Mouse (Mus musculus): ENCODE measurements around the gene H3f3b. TPM values are rescaled to one million over a fixed set of nuclear protein-coding genes. Genes with fewer than 3 reads are reported as not detected.

Gene H3f3b
- polyA plus RNA-seq, 1 experiment, result 402 TPM

- WGBS, result 71% methylated on average over 12 of the region's 12 CpGs
- Histone ChIP-seq H3K4me1 (ENCODE audit: control insufficient read depth, insufficient read depth, low read length) (peaks cover 3% of the 10 kb centered on the region; the same call in 1 of the 2 replicates), H3K27ac (ENCODE audit: control insufficient read depth, insufficient read depth, low read depth, low read length, poor library complexity) (no peak overlapping the region), H3K4me3 (replicated peaks; ENCODE audit: control insufficient read depth, low read depth, low read length) (no peak overlapping the region)
- TF ChIP-seq CTCF (IDR thresholded peaks at IDR 0.05; ENCODE audit: control insufficient read depth, insufficient read depth, low read length) (no peak), POLR2A (IDR thresholded peaks at IDR 0.05; ENCODE audit: borderline replicate concordance, control insufficient read depth, low read depth, low read length) (no peak)
These were observed 30.4 kb upstream of the H3f3b start for GRCm38 (mm10) chr11:116058022-116058614.

GRCm38 (mm10) chr11:116057237-116057881 lies 29.6 kb upstream of the H3f3b start:
- 78% methylated on average over 4 of the region's 4 CpGs for WGBS
- Histone ChIP-seq H3K4me1 (ENCODE audit: control insufficient read depth, insufficient read depth, low read length) (peaks cover 3% of the 10 kb centered on the region; the same call in 1 of the 2 replicates), H3K4me3 (replicated peaks; ENCODE audit: control insufficient read depth, low read depth, low read length) (no peak overlapping the region), H3K27ac (ENCODE audit: control insufficient read depth, insufficient read depth, low read depth, low read length, poor library complexity) (peak overlapping the region; percentile 2; the same call in 1 of the 2 replicates)
- TF ChIP-seq CTCF (IDR thresholded peaks at IDR 0.05; ENCODE audit: control insufficient read depth, insufficient read depth, low read length) (no peak), POLR2A (IDR thresholded peaks at IDR 0.05; ENCODE audit: borderline replicate concordance, control insufficient read depth, low read depth, low read length) (no peak)

GRCm38 (mm10) chr11:116055873-116056272 lies 28.1 kb upstream of the H3f3b start:
- no peak overlapping the region for H3K27ac ChIP-seq (ENCODE audit: control insufficient read depth, insufficient read depth, low read depth, low read length, poor library complexity)
- no peak overlapping the region for H3K4me3 ChIP-seq (replicated peaks; ENCODE audit: control insufficient read depth, low read depth, low read length)
- TF ChIP-seq POLR2A (IDR thresholded peaks at IDR 0.05; ENCODE audit: borderline replicate concordance, control insufficient read depth, low read depth, low read length) (no peak), CTCF (IDR thresholded peaks at IDR 0.05; ENCODE audit: control insufficient read depth, insufficient read depth, low read length) (no peak)
- peaks cover 3% of the 10 kb centered on the region; the same call in 1 of the 2 replicates for H3K4me1 ChIP-seq (ENCODE audit: control insufficient read depth, insufficient read depth, low read length)
- WGBS, result 66% methylated on average over 11 of the region's 11 CpGs

- Histone ChIP-seq H3K4me1 (ENCODE audit: control insufficient read depth, insufficient read depth, low read length) (peaks cover 3% of the 10 kb centered on the region; the same call in 1 of the 2 replicates), H3K4me3 (replicated peaks; ENCODE audit: control insufficient read depth, low read depth, low read length) (no peak overlapping the region), H3K27ac (ENCODE audit: control insufficient read depth, insufficient read depth, low read depth, low read length, poor library complexity) (peak overlapping the region; percentile 14; the same call in 1 of the 2 replicates)
- WGBS, result 84% methylated on average over 9 of the region's 9 CpGs
- no peak for TF ChIP-seq POLR2A (IDR thresholded peaks at IDR 0.05; ENCODE audit: borderline replicate concordance, control insufficient read depth, low read depth, low read length)
- no peak for TF ChIP-seq CTCF (IDR thresholded peaks at IDR 0.05; ENCODE audit: control insufficient read depth, insufficient read depth, low read length)
These were observed 25.9 kb upstream of the H3f3b start for GRCm38 (mm10) chr11:116053510-116054229.

GRCm38 (mm10) chr11:116050196-116050595 lies 22.4 kb upstream of the H3f3b start:
- H3K4me1 ChIP-seq (ENCODE audit: control insufficient read depth, insufficient read depth, low read length), result no peaks in the 10 kb centered on the region
- TF ChIP-seq POLR2A (IDR thresholded peaks at IDR 0.05; ENCODE audit: borderline replicate concordance, control insufficient read depth, low read depth, low read length), result no peak
- no peak for TF ChIP-seq CTCF (IDR thresholded peaks at IDR 0.05; ENCODE audit: control insufficient read depth, insufficient read depth, low read length)
- 77% methylated on average over 4 of the region's 4 CpGs for WGBS

GRCm38 (mm10) chr11:116049610-116050009 lies 21.8 kb upstream of the H3f3b start:
- Histone ChIP-seq H3K4me3 (replicated peaks; ENCODE audit: control insufficient read depth, low read depth, low read length) (no peak overlapping the region), H3K27ac (ENCODE audit: control insufficient read depth, insufficient read depth, low read depth, low read length, poor library complexity) (no peak overlapping the region), H3K4me1 (ENCODE audit: control insufficient read depth, insufficient read depth, low read length) (no peaks in the 10 kb centered on the region)
- TF ChIP-seq POLR2A (IDR thresholded peaks at IDR 0.05; ENCODE audit: borderline replicate concordance, control insufficient read depth, low read depth, low read length) (no peak), CTCF (IDR thresholded peaks at IDR 0.05; ENCODE audit: control insufficient read depth, insufficient read depth, low read length) (no peak)
- WGBS, result 83% methylated on average over 2 of the region's 2 CpGs

More at GRCm38 (mm10) chr11:116050196-116050595, 22.4 kb upstream of the H3f3b start:
- Histone ChIP-seq H3K4me3 (replicated peaks; ENCODE audit: control insufficient read depth, low read depth, low read length) (no peak overlapping the region), H3K27ac (ENCODE audit: control insufficient read depth, insufficient read depth, low read depth, low read length, poor library complexity) (no peak overlapping the region)

- no peak for TF ChIP-seq CTCF (IDR thresholded peaks at IDR 0.05; ENCODE audit: control insufficient read depth, insufficient read depth, low read length)
- no peak for TF ChIP-seq POLR2A (IDR thresholded peaks at IDR 0.05; ENCODE audit: borderline replicate concordance, control insufficient read depth, low read depth, low read length)
- Histone ChIP-seq H3K4me3 (replicated peaks; ENCODE audit: control insufficient read depth, low read depth, low read length) (no peak overlapping the region), H3K4me1 (ENCODE audit: control insufficient read depth, insufficient read depth, low read length) (no peaks in the 10 kb centered on the region), H3K27ac (ENCODE audit: control insufficient read depth, insufficient read depth, low read depth, low read length, poor library complexity) (no peak overlapping the region)
- 91% methylated on average over 6 of the region's 6 CpGs for WGBS
These were observed 17.4 kb upstream of the H3f3b start for GRCm38 (mm10) chr11:116045173-116045572.

- Histone ChIP-seq H3K4me1 (ENCODE audit: control insufficient read depth, insufficient read depth, low read length) (no peaks in the 10 kb centered on the region), H3K27ac (ENCODE audit: control insufficient read depth, insufficient read depth, low read depth, low read length, poor library complexity) (no peak overlapping the region), H3K4me3 (replicated peaks; ENCODE audit: control insufficient read depth, low read depth, low read length) (no peak overlapping the region)
- WGBS, result 88% methylated on average over 1 of the region's 1 CpGs
- TF ChIP-seq CTCF (IDR thresholded peaks at IDR 0.05; ENCODE audit: control insufficient read depth, insufficient read depth, low read length), result no peak
- no peak for TF ChIP-seq POLR2A (IDR thresholded peaks at IDR 0.05; ENCODE audit: borderline replicate concordance, control insufficient read depth, low read depth, low read length)
These were observed 15.5 kb upstream of the H3f3b start for GRCm38 (mm10) chr11:116043286-116043685.

Data from bone marrow, adult 2 months (tissue).